Mouse (Mus musculus): ENCODE results near the gene Pidd1.

The Pidd1 gene

GRCm38 (mm10) chr7:141416144-141416841 is 27.5 kb downstream of the Pidd1 start:
- WGBS: 89% methylated on average over 6 of the region's 6 CpGs

- WGBS: under 1% methylated on average over 53 of the region's 56 CpGs
Observed at GRCm38 (mm10) chr7:141413809-141414584, 29.8 kb downstream of the Pidd1 start, which contains the start of gene Gatd1. Gene Gatd1, minus strand, starts transcription at chr7:141414136.

DNA sequence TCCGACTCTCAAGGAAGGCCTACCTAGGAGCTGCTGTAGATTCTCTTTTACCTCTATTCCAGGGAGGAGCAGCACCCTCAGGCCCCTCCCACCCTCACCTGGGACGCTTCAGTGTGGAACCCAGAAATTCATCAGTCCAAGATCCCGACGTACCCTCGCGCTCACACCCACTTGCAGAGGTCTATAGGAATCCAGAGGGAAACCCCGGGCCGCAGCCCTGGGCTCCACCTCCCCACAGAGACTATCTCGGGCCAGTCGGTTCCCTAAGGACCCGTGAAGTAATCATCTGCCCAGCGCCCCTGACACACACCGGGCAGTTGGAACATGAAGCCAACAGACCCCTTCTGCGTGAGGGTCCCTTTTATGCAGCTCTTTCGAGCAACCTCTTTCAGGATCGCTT is 30.5 kb downstream of the Pidd1 start:
- WGBS: 3% methylated on average over 16 of the region's 16 CpGs

GRCm38 (mm10) chr7:141411667-141412066 is 32.2 kb downstream of the Pidd1 start:
- 95% methylated on average over 1 of the region's 1 CpGs for WGBS

GRCm38 (mm10) chr7:141410631-141411030 is 33.2 kb downstream of the Pidd1 start:
- 81% methylated on average over 8 of the region's 8 CpGs for WGBS

GRCm38 (mm10) chr7:141408833-141409232 is 35.0 kb downstream of the Pidd1 start:
- 6% methylated on average over 11 of the region's 11 CpGs for WGBS

DNA sequence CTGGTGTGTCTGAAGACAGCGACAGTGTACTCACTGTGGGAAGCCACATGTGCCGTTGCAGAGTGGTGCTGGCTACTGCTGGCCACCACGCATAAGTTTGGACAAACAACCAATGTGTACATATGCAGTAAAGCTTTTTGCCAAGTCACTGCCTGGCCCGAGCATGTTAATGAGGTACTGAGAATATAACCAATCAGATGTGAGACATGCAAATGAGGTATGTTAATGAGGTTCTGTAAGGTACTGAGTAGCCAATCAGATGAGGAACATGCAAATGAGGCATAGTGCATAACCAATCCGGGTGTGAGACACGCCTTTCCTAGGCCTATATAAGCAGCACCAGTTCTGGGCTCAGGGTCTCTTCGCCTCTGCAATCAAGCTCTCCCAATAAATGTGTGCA is 36.2 kb downstream of the Pidd1 start:
- WGBS: 94% methylated on average over 7 of the region's 7 CpGs

DNA sequence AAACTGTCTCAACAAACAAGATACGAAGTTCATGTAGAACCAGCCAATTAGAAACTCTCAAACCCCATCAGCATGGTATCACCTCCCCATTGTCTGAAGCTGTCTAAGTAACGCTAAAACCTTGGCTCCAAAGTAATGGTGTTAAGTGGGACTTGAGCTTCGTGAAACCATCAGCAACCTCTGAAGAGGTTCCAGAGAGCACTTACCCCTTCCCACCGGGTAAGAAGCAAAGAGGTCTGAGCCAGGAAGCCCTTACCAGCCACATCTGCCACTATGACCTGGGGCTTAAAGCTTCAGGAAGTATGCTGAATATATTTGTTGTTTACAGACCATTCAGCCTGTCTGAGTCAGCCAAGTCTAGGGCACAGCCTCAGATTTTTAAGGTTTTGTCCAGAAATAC is 38.4 kb downstream of the Pidd1 start:
- WGBS: 72% methylated on average over 4 of the region's 4 CpGs

DNA sequence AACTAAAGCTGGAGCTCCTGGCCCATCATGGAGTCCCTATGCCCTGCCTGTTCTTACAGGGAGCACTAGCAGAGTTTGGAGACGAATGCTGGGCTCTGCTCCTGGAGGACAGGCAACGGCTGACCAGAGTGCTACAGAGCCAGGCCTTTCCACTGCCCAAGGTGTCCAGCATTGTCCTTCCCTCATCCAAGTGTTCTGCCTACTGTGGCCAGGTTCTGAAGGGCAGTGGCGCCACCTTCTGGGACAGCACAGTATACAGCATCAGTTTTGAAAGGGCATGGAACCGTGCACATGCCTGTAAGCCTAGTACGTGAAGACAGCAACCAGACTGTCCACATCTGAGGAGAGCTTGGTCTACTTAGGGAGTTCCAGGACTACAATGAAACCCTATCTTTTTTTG is 40.5 kb downstream of the Pidd1 start:
- WGBS: 32% methylated on average over 5 of the region's 5 CpGs

DNA sequence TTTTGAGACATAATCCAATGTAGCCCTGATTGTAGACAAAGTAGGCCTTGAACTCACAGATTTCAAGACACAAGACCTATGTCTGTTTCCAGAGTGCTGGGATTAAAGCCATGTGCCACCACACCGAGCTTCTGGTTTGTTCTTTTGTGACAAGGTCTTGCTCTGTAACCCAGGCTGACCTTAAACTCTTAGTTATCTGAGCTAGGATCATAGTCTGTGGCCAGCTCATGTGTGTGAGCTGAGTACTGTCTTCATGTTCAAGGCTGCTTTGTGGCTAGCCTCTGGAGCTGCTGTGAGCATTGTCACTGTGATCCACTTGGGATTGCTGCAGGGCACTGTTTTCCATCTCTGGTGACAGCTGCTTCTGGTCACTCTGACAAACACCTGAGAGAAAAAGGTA is 48.5 kb downstream of the Pidd1 start:
- 68% methylated on average over 1 of the region's 1 CpGs for WGBS

- WGBS: 17% methylated on average over 6 of the region's 6 CpGs
Observed at GRCm38 (mm10) chr7:141394771-141395170, 49.1 kb downstream of the Pidd1 start.

DNA sequence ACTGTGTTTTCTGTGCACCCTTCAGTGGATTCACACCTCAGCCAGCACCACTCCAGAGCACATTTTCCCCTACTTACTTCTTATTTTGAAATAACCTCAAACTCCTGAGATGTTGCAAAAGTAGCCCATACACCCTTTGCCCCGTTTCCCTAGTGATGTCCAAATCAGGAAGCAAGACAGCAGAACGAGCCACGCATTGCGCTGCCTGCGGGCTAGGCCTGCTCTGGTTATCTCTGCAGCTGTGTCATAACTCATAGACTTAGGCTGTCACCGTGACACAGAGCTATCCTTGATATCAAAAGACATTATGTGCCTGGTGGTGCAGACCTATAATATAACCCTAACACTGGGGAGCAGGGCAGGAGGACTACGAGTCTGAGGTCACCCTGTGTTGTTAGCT is 49.7 kb downstream of the Pidd1 start:
- 85% methylated on average over 7 of the region's 7 CpGs for WGBS

DNA sequence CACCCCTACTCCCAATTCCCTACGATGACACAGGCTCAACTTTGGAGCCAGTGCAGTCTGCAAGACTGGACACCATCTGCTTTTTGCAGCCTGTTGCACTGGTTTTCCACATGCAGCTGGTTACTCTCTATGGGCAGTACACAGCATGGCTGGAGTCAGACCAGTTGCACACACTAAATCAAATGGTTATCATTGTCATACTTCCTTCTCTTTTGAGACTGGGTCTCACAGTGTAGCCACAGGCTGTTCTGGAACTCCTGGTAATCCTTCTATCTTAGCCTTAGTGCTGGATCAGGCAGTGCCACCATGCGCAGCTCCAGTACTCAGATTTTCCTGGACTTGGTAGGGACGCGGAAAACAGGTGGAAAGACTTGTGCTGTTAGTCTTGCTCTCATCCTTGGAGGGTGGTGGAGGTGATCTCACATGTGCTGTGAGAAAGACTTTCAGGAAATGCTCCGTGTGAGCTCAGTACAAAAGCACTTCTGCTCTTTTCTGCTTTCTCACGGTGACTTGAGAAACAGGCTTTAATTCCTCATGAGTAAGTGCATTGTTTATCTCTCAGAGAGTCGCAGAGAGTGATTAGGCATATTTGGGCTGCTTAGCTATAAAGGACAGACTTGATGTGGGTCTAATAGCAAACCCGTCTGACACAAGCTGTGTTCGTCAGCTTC is 51.1 kb downstream of the Pidd1 start:
- WGBS: 9% methylated on average over 9 of the region's 9 CpGs

DNA sequence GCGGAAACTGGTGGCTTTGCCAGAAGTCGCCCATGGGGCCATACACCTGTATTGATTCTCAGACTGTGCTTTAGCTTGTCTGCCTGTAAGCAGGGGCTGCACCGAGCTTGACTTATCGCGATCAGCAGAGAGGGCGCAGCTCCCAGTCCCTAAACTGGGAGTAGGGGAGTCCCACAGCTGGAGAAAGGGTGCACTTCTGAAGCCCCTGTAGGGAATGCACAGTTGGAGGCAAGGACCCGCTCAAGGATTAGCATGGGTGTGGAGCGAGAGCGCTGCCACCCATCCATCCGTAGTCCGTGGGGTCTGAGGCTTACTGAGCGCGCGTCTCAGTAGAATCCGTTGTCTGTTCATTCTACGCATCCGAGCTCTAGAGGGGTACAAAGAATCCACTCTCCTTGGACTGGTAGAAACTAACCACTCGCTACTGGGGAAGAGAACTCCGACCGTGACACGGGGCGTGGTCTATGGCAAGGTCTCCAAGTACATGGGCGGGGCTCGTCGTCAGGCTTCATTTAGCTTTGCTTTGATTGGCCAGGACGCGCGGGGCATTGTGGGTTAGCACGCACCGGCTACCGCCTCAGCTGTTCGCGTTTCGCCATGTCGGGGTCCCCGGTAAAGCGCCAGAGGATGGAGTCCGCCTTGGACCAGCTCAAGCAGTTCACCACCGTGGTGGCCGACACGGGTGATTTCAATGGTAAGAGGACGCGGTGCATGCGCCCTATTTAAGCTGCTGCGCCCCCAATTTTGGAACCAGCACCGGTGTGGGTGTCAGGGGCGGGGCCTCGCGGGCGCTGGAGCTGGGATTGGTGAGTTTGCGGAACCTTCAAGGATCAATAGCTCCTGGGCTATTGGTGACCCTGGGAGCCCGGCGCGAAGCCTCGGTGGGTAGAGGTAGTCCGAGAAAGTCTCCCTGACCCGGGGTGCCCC is 51.9 kb downstream of the Pidd1 start, which contains the start of gene Taldo1:
Taldo1 (plus strand) TSS at position 575 of the 927 bp plus-strand sequence.
- under 1% methylated on average over 57 of the region's 57 CpGs for WGBS

- WGBS: 64% methylated on average over 9 of the region's 9 CpGs
Observed at GRCm38 (mm10) chr7:141390326-141391259, 53.2 kb downstream of the Pidd1 start.

DNA sequence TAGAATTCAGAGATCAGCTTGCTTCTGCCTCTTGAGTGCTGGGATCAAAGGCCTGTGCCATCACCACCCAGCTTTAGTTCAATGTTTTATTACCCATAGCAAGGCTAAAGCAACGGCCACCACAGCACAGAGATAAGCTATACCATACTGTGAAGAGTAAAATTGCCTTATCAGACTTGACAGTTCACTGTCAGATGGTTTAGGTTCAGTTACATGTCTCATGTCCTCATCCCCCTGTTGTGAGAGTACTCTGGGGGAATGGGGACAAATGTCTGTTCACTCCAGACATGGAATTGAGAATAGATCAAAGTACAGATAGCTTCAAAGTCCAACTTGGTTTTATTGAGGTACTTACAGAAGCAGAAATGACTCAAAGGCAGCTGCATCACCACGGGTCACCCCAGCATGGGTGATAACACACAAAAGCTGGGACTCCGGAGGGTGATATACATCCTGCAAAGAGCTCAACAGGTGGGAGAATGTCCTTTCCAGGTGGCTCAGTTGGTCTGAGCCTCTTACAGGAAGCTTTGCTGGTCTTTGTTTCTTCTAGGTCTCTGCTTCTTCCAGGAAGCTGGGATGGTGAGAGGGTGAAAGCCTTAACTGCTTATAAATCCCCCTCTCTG is 55.2 kb downstream of the Pidd1 start:
- 72% methylated on average over 3 of the region's 3 CpGs for WGBS
